Mouse (Mus musculus) spleen, embryonic (tissue): ENCODE results near the gene Agps.
"Not testable (repeated sequence)": the region's sequence is repeated elsewhere in the genome, so short reads cannot be mapped to it uniquely, and the experiment has no call there.

Experiments
- CTCF ChIA-PET: fragments of 350-600 bp; sonication (Branson Sonifier 250); formaldehyde crosslinking; loops from one replicate; lab custom pipeline; 2022; lab: Charles Lee

Agps gene

DNA sequence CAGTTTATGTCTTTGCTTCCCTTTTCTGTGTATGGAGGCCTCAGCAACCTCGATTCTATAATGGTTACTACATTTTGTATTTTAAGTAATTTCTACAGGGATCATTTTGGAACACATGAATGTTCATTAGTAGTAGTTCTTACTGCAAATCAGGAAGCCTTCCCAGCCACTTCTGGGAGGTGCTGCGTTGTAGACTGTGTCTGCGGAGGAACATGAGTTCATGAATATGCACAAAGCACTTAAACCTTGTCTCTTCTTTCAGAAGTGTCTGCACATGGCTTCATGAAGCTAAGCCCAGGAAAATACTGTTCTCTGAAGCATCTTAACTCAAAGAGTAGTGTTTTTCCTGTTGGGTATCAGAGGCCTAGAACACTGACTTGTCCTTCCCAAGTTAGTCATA is 96.0 kb downstream of the Agps start:
- CTCF ChIA-PET, result interaction anchor here (0.8 kb wide), 1 partner anchor 36 kb away, joined by 3 read pairs; no protein-coding TSS in a partner anchor

GRCm38 (mm10) chr2:75929141-75929540 is 97.2 kb downstream of the Agps start:
- CTCF ChIA-PET, result interaction anchor here (0.6 kb wide), 1 partner anchor 191 kb away, joined by 7 read pairs; no protein-coding TSS in a partner anchor

DNA sequence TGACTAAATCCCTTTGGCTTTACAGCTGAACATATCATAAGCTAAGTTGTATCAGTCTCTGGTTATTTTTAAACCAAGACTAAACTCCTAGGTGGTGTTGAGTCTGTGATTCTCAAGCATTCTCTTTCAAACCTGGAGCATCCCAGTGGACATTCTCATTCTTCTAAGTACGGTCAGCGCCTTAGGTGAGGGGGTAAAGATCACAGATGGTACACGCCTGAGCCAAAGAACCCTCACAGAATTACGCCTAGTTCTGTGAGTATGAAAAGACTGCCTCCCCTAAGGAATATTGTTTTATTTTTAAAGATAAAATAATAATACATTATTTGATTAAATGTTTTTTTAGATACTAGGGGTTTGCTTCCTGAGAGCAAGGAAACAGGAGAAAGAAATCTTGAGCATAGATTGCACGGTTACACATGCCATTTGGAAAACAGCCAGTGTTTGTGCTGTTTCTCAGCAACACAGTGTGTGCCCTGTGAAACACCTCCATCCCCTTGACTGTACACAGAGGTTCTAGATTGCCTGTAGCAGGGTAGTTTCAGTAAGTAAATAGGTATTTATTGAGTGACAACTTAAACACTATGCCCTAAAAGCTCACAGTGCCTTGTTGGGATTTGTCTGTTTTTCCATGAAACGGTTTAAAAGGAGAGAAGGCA is 97.9 kb downstream of the Agps start:
- CTCF ChIA-PET, result interaction anchor here (0.6 kb wide), 1 partner anchor 192 kb away, joined by 7 read pairs; no protein-coding TSS in a partner anchor

DNA sequence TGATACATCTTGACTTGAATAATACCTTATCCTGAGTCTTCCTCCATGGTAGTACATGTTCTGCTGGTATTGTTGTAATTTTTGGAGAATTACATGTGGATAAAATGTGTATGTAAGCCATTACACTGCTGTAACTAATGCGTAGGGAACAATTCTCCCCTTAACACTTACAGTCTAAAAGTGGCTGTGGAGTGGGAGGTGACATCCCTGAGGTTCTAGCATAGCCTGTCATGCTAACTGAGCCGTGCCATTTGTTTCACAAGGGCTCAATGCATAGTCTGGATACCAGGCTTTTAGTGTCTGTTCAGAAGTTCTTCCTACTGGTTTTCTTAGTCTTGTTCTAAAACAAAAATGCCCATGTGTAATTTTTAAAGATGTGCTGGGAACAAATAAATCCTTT is 99.0 kb downstream of the Agps start:
- CTCF ChIA-PET, result no interaction called here

GRCm38 (mm10) chr2:75933541-75933940 is 101.6 kb downstream of the Agps start:
- CTCF ChIA-PET, result no interaction called here

GRCm38 (mm10) chr2:75936685-75937084 is 104.7 kb downstream of the Agps start:
- CTCF ChIA-PET, result not testable (repeated sequence)

- CTCF ChIA-PET, result not testable (repeated sequence)
Observed at GRCm38 (mm10) chr2:75937520-75938116, 105.6 kb downstream of the Agps start.

- CTCF ChIA-PET, result no interaction called here
Observed at GRCm38 (mm10) chr2:75938117-75939063, 106.4 kb downstream of the Agps start, which contains the start of gene Ttc30b. TSS of gene Ttc30b (minus strand) at chr2:75938585.

- CTCF ChIA-PET, result no interaction called here
Observed at GRCm38 (mm10) chr2:75950685-75951084, 118.7 kb downstream of the Agps start.

DNA sequence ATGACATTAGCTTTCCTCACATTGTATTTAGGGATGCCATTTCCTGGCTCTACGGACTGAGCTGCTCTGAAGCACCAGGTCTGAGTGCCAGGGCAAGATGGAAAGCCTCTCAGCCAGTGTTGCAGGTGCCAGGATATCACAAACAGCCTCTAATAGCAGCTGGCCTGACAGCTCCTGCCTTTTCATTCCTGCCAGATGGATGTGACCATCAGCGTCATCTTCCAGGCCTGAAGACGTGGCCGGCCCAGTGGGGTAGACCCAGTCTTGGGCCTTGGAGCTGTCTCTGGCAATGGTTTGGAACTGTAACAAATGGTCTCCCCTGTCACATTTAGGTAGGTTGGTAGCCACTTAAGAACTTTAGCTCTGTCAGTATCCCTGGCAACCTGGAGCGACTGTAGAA is 121.3 kb downstream of the Agps start:
- CTCF ChIA-PET, result no interaction called here

DNA sequence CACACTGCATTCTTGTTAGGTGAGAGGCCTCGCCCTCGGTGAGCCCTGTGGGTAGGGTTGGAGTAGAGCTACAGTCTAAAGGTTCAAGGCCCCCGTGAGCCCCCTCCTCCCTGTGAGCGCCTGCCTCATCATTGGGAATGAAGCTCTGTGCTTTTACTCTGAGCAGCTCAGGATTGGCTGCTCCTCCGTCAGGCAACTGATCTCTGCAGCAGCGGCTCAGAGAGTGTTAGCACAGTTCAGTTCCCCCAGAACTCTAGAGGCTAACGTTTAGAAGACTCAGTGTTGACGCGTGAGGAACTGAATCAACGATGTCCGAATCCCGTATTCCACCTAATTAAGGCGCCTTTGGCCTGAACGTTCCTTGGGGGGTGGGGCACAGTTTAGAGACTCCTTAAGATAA is 123.7 kb downstream of the Agps start:
- CTCF ChIA-PET, result no interaction called here

- CTCF ChIA-PET, result no interaction called here
Observed at GRCm38 (mm10) chr2:75959183-75959849, 127.3 kb downstream of the Agps start.

- CTCF ChIA-PET, result no interaction called here
Observed at GRCm38 (mm10) chr2:75959850-75960365, 127.9 kb downstream of the Agps start.

DNA sequence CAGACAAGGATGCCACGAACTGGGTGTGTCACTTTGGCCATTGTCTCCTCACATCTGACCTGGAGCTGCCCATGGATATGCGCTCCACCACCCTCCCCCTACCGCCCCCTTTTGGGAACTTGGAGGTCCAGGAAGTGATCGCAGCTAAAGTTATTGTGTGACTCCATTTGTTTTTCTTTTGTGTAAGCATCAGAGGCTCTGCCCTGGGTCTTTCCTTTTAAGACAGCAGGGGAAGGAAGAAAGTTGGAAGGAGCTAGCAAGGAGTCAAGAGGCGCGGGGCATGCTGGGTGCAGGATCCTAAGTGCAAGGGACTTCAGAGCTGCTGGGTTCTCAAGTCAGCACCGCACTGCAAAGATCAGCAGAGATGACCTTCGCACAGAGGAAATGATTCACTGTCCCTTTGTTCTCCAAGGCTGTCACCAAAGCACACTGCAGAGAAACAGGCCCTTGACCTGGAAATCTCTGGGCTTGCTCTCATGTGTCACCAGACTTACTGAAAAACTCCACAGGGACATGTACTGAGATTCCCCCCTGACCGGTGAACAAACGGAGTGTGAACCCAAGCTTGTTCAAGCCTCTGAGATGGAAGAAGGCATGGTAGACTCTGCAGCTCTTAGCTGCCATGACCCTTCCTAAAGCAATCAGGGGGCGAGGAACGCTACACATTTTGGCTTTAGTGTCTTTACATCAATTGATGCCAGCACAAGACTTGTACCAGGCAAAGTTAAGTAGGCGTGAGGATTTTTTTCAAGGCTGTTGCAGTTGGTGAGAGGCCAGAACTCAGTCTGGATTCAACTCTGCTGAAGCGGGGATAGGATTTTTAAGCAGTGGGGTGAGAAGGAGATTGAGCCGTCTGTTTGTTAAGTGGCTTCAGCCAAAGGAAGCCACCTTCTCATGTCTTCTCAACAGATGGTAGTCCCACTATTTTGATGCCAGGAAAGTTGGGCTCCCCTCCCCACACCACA is 128.7 kb downstream of the Agps start:
- CTCF ChIA-PET, result no interaction called here

DNA sequence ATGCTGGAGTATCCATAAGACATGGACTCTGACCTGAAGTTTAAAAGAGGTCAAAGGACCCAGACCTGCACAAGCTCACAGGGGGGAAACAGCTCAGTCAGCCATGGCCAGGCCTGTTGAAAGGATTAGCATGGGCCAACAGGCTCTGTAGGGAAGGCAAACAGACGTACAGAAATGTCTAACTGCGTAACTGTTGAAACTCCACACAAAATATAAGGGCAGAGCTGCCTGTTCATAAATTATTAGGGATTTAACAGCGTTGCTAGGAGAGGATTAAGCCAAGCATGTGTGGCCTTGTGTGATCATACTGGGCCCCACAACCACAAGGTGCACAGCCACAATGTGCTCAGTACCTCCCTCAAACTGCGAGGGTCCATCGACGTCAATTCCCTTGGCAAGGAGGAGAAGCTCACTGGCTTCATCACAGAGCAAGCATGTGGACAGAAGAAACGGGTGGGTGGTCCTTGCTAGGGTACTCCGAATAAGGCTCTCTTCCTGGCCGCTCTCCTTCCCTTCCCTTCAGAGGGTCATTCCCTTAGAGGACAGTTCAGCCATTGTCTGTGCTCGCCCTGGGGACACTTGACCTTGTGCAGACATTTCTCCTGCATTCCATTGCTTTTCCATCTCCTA is 131.3 kb downstream of the Agps start:
- CTCF ChIA-PET, result interaction anchor here (0.7 kb wide), 1 partner anchor 35 kb away, joined by 3 read pairs; no protein-coding TSS in a partner anchor

GRCm38 (mm10) chr2:75964051-75964450 is 132.1 kb downstream of the Agps start:
- CTCF ChIA-PET, result interaction anchor here (0.6 to 1.0 kb wide), 3 partner anchors 36 to 78 kb away, joined by 3 to 5 read pairs (median 4); no protein-coding TSS in a partner anchor

- CTCF ChIA-PET, result interaction anchor here (0.6 to 1.0 kb wide), 3 partner anchors 9 to 327 kb away, joined by 3 to 4 read pairs (median 3); no protein-coding TSS in a partner anchor
Observed at GRCm38 (mm10) chr2:75964512-75964911, 132.5 kb downstream of the Agps start.

GRCm38 (mm10) chr2:75964972-75965371 is 133.0 kb downstream of the Agps start:
- CTCF ChIA-PET, result interaction anchor here (0.6 to 1.0 kb wide), 3 partner anchors 8 to 328 kb away, joined by 3 to 4 read pairs (median 3); no protein-coding TSS in a partner anchor

DNA sequence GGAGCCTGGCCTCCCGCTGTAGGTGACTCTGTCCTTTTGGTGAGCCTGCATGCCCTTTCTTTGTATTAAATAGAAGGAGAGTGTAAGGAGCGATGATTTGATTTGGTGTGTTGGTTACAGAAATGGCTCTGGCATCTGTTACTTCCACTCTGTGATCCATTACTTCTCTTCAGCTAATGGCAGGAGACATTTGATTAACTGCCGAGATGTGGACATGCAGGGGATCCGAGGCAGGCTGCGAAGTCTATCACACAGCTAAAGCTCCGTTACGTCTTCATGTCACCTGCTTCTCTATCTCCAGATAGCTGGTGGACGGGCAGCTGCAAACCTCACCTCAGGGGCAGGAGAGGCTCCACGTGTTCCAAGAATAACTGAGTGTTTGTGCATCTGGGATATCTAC is 142.2 kb downstream of the Agps start:
- CTCF ChIA-PET, result interaction anchor here (1.3 kb wide), 1 partner anchor 9 kb away, joined by 3 read pairs; no protein-coding TSS in a partner anchor
